Mouse (Mus musculus) olfactory bulb, adult 2 months (tissue): ENCODE measurements around the gene Lpo.

Experiments used
- CTCF ChIP-seq: fragments of 200-500 bp; IDR thresholded peaks from 2 replicates; pipeline ENCODE4 v1.5.1; 2012; ENCODE audit warnings: low read depth, mild to moderate bottlenecking, low read length, moderate library complexity; ENCODE audit not compliant: insufficient read depth
- POLR2A ChIP-seq: fragments of 200-500 bp; IDR thresholded peaks from 2 replicates; pipeline ENCODE4 v1.6.1; 2012; ENCODE audit warnings: mild to moderate bottlenecking, low read depth, low read length, moderate library complexity; ENCODE audit not compliant: insufficient read depth

- TF ChIP-seq CTCF (no peak), POLR2A (no peak)
Observed at GRCm38 (mm10) chr11:87821502-87821901, 6.6 kb downstream of the Lpo start.
